Mouse (Mus musculus) lung, embryonic 14.5 days (tissue): ENCODE measurements around the gene Sult1e1. TPM values are rescaled to one million over a fixed set of nuclear protein-coding genes. Genes with fewer than 3 reads are reported as not detected.

Experiments used
- ATAC-seq: fragments of 200-750 bp; cut with Nextera tagmentation; 2 replicates; pipeline ENCODE4 v1.8.0; 2017; ENCODE audit warnings: mild to moderate bottlenecking, moderate TSS enrichment, moderate library complexity; ENCODE audit not compliant: insufficient read depth
- DNase-seq: peaks from one replicate; pipeline ENCODE4 v3.0.0-alpha.2; 2015
- H3K27ac ChIP-seq: fragments of 300-500 bp; sonication (generic); 2 replicates; pipeline ENCODE4 v1.5.1; 2014; ENCODE audit warnings: low read depth, mild to moderate bottlenecking, moderate library complexity
- H3K27me3 ChIP-seq: fragments of 300-500 bp; sonication (generic); 2 replicates; pipeline ENCODE4 v1.6.1; 2014; ENCODE audit warnings: low read length, control low read depth; ENCODE audit not compliant: insufficient read depth
- H3K36me3 ChIP-seq: fragments of 300-500 bp; sonication (generic); 2 replicates; pipeline ENCODE4 v1.6.1; 2014; ENCODE audit warnings: control low read depth; ENCODE audit not compliant: insufficient read depth
- H3K4me1 ChIP-seq: fragments of 300-500 bp; sonication (generic); 2 replicates; pipeline ENCODE4 v1.6.1; 2014; ENCODE audit warnings: antibody characterized with exemption, control low read depth; ENCODE audit not compliant: insufficient read depth
- H3K4me2 ChIP-seq: fragments of 300-500 bp; sonication (generic); 2 replicates; pipeline ENCODE4 v1.6.1; 2014; ENCODE audit warnings: mild to moderate bottlenecking
- H3K4me3 ChIP-seq: fragments of 300-500 bp; sonication (generic); 2 replicates; pipeline ENCODE4 v1.5.1; 2014; ENCODE audit warnings: low read depth, low read length
- H3K9ac ChIP-seq: fragments of 300-500 bp; sonication (generic); 2 replicates; pipeline ENCODE4 v1.6.1; 2014
- H3K9me3 ChIP-seq: fragments of 300-500 bp; sonication (generic); 2 replicates; pipeline ENCODE4 v1.6.1; 2016; ENCODE audit warnings: low read depth, low read length, control low read depth
- CTCF ChIP-seq: IDR thresholded peaks from 2 replicates; pipeline ENCODE4 v1.5.1; 2016; ENCODE audit warnings: antibody characterized with exemption, low read depth
- WGBS: fragments of 180-500 bp; shearing (Covaris S2); extraction: QIAGEN DNeasy Blood & Tissue Kit; methylation state at CpG from one replicate; pipeline ENCODE4 v1.1.7; 2014; 5-methylcytosine and 5-hydroxymethylcytosine counted together
- polyA plus RNA-seq: library from polyadenylated mRNA; unstranded; fragments of >200 nt; fragmentation: Nextera tagmentation; extraction: Ambion mirVana; gene quantifications from 2 replicates; pipeline ENCODE4 v1.2.1, GENCODE M21; 2014

Sult1e1 gene
- polyA plus RNA-seq, 1 experiment from 2014 or later = not detected

DNA sequence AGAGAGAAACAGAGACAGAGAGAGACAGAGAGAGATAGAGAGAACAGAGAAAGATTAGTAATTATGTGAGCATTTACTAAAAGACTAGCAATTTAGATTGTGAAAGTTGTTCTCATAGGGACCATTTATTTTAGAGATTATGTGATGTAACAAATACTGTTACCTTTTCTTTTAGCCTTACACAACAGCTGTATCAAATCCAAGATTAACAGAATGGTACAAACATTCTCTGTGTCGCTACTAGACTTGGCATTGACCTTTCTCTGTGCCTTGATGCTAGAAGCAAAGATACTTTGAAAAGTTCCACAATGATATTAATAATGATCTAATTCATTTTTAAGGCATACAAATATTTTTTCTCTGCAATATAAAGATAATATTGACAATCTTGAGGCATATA lies 11.0 kb downstream of the Sult1e1 start:
- Histone ChIP-seq H3K9ac (no peak overlapping the region), H3K27ac (no peak overlapping the region), H3K27me3 (no peaks in the 10 kb centered on the region), H3K4me1 (no peaks in the 10 kb centered on the region), H3K4me3 (no peak overlapping the region), H3K9me3 (no peaks in the 10 kb centered on the region), H3K4me2 (no peak overlapping the region), H3K36me3 (no peaks in the 10 kb centered on the region)
- 43% methylated on average over 1 of the region's 1 CpGs for WGBS
- TF ChIP-seq CTCF = no peak
- ATAC-seq = no peak
- no peak for DNase-seq

DNA sequence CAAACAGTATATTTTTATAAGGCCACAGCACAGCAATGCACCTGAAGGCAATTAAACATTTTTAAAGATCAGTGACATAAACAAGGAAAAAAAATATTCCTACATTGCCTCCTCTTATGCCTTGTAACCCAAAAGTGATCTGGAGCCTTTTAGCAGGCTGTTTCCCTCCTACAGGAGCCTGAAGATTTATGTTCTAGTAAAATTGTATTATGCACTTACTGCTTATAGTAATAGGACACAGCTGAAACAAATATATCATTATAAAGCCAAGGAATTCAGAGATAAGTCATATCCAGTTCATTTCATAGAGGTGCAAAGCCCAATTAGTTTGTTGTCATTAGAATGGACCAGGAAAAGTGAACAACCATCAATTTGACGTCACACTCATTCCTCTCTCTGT lies 17.2 kb downstream of the Sult1e1 start:
- no peak overlapping the region for H3K4me3 ChIP-seq
- no peak overlapping the region for H3K9ac ChIP-seq
- H3K9me3 ChIP-seq = no peaks in the 10 kb centered on the region
- no peaks in the 10 kb centered on the region for H3K36me3 ChIP-seq
- H3K4me1 ChIP-seq = no peaks in the 10 kb centered on the region
- no peak overlapping the region for H3K27ac ChIP-seq
- 46% methylated on average over 1 of the region's 1 CpGs for WGBS
- H3K4me2 ChIP-seq = no peak overlapping the region
- ATAC-seq (no peak), DNase-seq (no peak)
- H3K27me3 ChIP-seq = no peaks in the 10 kb centered on the region
- TF ChIP-seq CTCF = no peak

DNA sequence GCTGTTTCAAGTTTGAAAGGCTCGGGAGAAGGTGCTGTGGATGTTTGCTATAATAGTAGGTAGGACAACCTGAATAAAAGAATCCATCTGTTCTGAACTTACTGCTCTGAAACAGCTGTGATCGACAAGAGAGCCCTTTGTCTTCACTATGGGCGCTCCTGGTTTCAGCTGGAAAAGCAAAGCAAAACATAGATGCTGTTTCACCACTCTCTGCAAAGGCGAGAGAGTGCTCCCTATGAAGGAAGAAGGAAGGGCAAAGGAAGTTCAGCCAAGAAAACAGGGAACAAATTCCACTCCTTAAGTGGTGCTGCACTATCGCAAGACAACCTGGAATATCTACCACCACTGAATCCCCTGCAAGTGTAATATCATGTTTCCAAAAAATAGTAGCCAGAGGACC lies 17.9 kb downstream of the Sult1e1 start:
- Histone ChIP-seq H3K27ac (no peak overlapping the region), H3K4me2 (no peak overlapping the region), H3K9me3 (no peaks in the 10 kb centered on the region), H3K9ac (no peak overlapping the region), H3K4me3 (no peak overlapping the region), H3K4me1 (no peaks in the 10 kb centered on the region), H3K36me3 (no peaks in the 10 kb centered on the region), H3K27me3 (no peaks in the 10 kb centered on the region)
- no peak for TF ChIP-seq CTCF
- 46% methylated on average over 5 of the region's 5 CpGs for WGBS
- no peak for DNase-seq
- no peak for ATAC-seq

DNA sequence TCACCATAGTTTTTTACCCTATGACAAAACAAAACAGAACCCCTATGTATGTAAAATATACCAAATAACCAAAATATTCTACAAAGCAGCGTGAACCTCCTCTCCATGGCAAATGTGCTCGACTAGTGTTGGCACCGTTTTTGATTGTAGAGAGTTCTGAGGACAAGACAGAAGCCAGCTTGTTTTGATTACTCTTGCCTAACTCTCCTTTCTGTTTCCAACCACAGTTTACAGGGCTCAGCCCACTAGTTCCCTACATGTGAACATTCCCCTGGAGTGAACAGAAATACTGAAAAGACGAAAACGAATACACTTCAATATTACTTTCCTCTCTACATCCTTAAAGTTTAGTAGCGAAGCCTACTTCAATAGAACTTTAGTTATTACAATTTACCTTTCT lies 18.6 kb downstream of the Sult1e1 start:
- H3K4me1 ChIP-seq = no peaks in the 10 kb centered on the region
- no peaks in the 10 kb centered on the region for H3K27me3 ChIP-seq
- TF ChIP-seq CTCF = no peak
- 82% methylated on average over 6 of the region's 6 CpGs for WGBS
- H3K9ac ChIP-seq = no peak overlapping the region
- ATAC-seq (no peak), DNase-seq (no peak)
- H3K9me3 ChIP-seq = no peaks in the 10 kb centered on the region
- no peaks in the 10 kb centered on the region for H3K36me3 ChIP-seq
- H3K4me3 ChIP-seq = no peak overlapping the region
- no peak overlapping the region for H3K27ac ChIP-seq
- H3K4me2 ChIP-seq = no peak overlapping the region

DNA sequence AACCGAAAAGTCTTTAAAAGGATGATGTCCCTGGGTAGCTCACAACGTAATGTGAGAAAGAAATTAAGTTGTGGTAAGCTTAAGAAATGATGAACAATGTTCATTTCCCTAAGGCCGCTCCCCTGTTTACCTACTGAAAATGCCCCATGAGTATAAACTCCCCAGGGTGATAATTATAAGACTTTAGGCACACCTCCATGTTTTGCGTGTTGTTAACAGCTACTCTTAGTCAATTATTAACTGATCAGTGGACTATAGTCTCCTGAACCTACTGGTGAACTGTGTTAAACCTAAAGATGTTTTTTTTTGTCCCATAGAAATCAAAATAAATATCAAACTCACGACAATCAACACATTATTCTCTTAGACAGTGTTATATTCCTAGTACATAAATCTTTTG lies 22.5 kb downstream of the Sult1e1 start, which contains the start of gene Sult1d1:
Sult1d1 (minus strand) TSS at position 183 of the 400 bp plus-strand sequence.
- no peak within 1 kb of the TSS for H3K9ac ChIP-seq
- WGBS = 74% methylated on average over 5 of the region's 5 CpGs
- no peaks in the 10 kb centered on the region for H3K4me1 ChIP-seq
- no peak within 1 kb of the TSS for H3K27ac ChIP-seq
- H3K27me3 ChIP-seq = no peaks in the 10 kb centered on the region
- no peak within 1 kb of the TSS for H3K4me3 ChIP-seq
- no peaks in the 10 kb centered on the region for H3K9me3 ChIP-seq
- DNase-seq = no peak
- no peak within 1 kb of the TSS for H3K4me2 ChIP-seq
- TF ChIP-seq CTCF = no peak
- no peak for ATAC-seq
- H3K36me3 ChIP-seq = no peaks in the 10 kb centered on the region

DNA sequence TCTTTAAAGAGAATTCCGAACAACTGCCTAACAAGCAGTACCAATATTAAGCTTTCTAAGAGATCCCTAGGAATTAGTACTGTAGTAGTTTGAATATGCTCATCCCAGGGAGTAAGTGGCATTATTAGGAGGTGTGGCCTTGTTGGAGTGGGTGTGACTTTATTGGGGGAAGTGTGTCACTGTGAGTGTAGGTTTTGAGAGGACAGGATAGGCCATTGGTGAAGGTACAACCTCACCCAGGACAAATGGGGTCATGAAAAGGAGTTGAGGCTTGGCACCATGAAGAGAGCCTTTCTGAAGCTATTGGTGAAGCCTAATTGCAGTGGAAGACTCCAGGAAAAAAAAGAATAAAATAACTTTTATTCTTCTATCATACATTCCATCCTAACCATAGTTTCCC lies 24.1 kb downstream of the Sult1e1 start:
- H3K27me3 ChIP-seq = no peaks in the 10 kb centered on the region
- no peaks in the 10 kb centered on the region for H3K36me3 ChIP-seq
- H3K4me3 ChIP-seq = no peak overlapping the region
- no peak for DNase-seq
- 83% methylated on average over 1 of the region's 1 CpGs for WGBS
- H3K4me1 ChIP-seq = no peaks in the 10 kb centered on the region
- no peak for ATAC-seq
- no peak overlapping the region for H3K4me2 ChIP-seq
- no peaks in the 10 kb centered on the region for H3K9me3 ChIP-seq
- H3K27ac ChIP-seq = no peak overlapping the region
- TF ChIP-seq CTCF = no peak
- no peak overlapping the region for H3K9ac ChIP-seq

DNA sequence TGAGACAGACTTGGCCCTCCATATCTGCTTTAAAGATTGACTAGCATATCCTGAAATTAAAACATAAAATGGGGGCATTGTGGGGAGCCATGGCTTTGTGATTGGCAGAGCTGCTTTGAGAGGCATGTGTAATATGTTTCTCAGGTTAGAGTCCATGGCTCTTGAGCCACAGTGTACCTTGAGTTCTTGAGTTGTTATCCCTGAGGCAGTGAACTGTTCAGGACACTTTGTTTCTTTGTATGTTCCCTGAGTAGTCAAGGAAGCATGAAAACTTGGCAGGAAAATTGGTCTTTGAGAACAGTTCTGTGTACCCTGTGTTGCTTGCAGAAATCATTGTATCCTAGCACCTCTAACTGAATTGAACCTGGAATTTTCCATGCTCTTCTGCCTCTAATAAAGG lies 28.4 kb downstream of the Sult1e1 start:
- no peak overlapping the region for H3K4me2 ChIP-seq
- H3K27ac ChIP-seq = no peak overlapping the region
- H3K36me3 ChIP-seq = no peaks in the 10 kb centered on the region
- no peak overlapping the region for H3K4me3 ChIP-seq
- ATAC-seq (no peak), DNase-seq (no peak)
- no peak for TF ChIP-seq CTCF
- H3K4me1 ChIP-seq = no peaks in the 10 kb centered on the region
- no peaks in the 10 kb centered on the region for H3K9me3 ChIP-seq
- no peak overlapping the region for H3K9ac ChIP-seq
- H3K27me3 ChIP-seq = no peaks in the 10 kb centered on the region

DNA sequence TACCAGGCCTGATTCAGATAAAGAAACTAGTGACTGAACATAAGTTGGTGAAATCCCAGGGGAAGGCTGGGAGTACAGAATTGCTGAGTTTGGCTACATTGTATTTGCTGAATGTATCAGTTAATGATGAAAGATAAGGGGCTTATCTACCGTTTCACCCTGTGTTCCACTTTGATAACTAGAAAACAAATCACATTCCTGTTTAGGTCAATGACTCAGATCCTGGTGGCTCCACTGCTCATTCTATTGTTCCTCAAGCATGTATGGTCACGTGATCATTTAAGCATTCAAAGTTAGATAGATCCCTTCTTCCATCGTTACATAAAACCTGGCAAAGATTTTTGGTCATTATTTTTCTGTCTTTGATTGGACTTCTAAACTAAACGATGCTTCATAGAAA lies 28.9 kb downstream of the Sult1e1 start:
- Histone ChIP-seq H3K9me3 (no peaks in the 10 kb centered on the region), H3K9ac (no peak overlapping the region), H3K4me2 (no peak overlapping the region), H3K27ac (no peak overlapping the region), H3K36me3 (no peaks in the 10 kb centered on the region), H3K4me3 (no peak overlapping the region), H3K27me3 (no peaks in the 10 kb centered on the region), H3K4me1 (no peaks in the 10 kb centered on the region)
- no peak for TF ChIP-seq CTCF
- no peak for DNase-seq
- ATAC-seq = no peak
- WGBS = 62% methylated on average over 4 of the region's 4 CpGs
